ENCODE assay signal across 7 mouse cellular contexts in the genomic region with DNA sequence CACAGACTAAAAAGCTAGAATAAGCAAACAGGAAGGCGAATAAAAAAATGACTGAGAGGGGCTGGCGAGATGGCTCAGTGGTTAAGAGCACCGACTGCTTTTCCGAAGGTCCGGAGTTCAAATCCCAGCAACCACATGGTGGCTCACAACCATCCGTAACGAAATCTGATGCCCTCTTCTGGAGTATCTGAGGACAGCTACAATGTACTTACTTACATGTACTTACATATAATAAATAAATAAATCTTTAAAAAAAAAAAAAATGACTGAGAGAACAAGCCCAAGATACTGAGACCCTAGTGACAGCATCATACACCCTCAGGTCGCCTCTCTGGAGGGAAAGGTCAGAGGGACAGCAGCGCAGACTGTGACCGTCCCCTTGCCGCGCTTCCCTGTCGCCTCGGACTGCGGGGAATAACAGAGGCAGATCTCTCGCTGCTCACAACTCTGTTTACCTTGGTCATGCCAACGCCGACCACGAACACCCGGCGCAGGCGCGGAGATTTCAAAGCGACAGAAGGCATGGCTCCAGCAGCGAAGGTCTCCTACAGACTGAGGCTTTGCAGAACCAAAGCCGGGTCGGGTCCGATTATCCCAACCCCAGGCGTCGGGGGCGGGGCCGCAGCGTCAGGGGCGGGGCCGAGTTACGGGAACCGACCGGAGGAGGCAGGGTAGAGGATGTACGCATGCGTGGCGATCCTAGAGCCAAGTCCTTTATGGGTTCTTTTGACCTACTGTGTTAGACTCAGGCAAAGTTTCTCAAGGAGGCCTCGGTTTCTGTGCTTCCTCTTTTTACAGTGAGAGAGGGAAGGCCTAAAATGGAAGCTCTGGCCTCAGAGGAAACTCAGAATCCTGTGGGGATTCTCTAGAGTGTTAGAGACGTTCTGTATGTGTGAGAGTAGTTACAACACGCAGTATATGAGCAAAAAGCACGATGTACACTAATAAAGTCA. TPM values are rescaled to one million over a fixed set of nuclear protein-coding genes. Genes with fewer than 3 reads are reported as not detected.
DNase-seq lines count a peak whose midpoint lies in the region; ATAC-seq and TF ChIP-seq lines count a peak whose summit lies in the region.

No protein-coding gene starts in this region.

- DNase-seq in adrenal gland, postnatal 14 days: peak; percentile 97
- peak; percentile 94 for DNase-seq in embryonic facial prominence, embryonic 11.5 days (ENCODE audit: low spot score)
- DNase-seq in heart, adult 18-20 months: peak; percentile 96 to 99
- peak; percentile 94 for DNase-seq in kidney, adult 2 months
- peak; percentile 77 to 92 for DNase-seq in spleen, adult 2 months (ENCODE audit: low read depth in 1 of 2, low spot score in 2 of 2)

- no peaks in the 10 kb centered on the region for H3K9me3 ChIP-seq in embryonic facial prominence, embryonic 11.5 days (replicated peaks; ENCODE audit: control insufficient read depth, low read length)
- no peaks in the 10 kb centered on the region for H3K9me3 ChIP-seq in limb, embryonic 12.5 days
- H3K9me3 ChIP-seq in midbrain, embryonic 15.5 days: no peaks in the 10 kb centered on the region

- H3K4me3 ChIP-seq in embryonic facial prominence, embryonic 11.5 days (ENCODE audit: low read depth, low read length): peak overlapping the region; percentile 64
- peak overlapping the region; percentile 56 for H3K4me3 ChIP-seq in kidney, adult 2 months (ENCODE audit: insufficient read depth, low read depth, low read length)
- H3K4me3 ChIP-seq in limb, embryonic 12.5 days (replicated peaks): peak overlapping the region; percentile 56
- H3K4me3 ChIP-seq in midbrain, embryonic 15.5 days: peak overlapping the region; percentile 50
- peak overlapping the region; percentile 64 for H3K4me3 ChIP-seq in spleen, adult 2 months (ENCODE audit: extremely low read depth, insufficient read depth, insufficient read length)

- 11% methylated on average over 43 of the region's 45 CpGs for WGBS in embryonic facial prominence, embryonic 11.5 days
- 25% methylated on average over 45 of the region's 45 CpGs for WGBS in kidney, adult 2 months
- 14% methylated on average over 45 of the region's 45 CpGs for WGBS in limb, embryonic 12.5 days
- WGBS in midbrain, embryonic 15.5 days: 15% methylated on average over 44 of the region's 45 CpGs
- WGBS in spleen, adult 2 months: 10% methylated on average over 45 of the region's 45 CpGs

- peak; percentile 35 for TF ChIP-seq POLR2A in kidney, adult 2 months (IDR thresholded peaks at IDR 0.05; ENCODE audit: low read depth, low read length)
- TF ChIP-seq POLR2A in spleen, adult 2 months (IDR thresholded peaks at IDR 0.05; ENCODE audit: low read depth, low read length): no peak

- H3K36me3 ChIP-seq in embryonic facial prominence, embryonic 11.5 days (replicated peaks; ENCODE audit: control insufficient read depth, insufficient read depth, low read depth, low read length): no peaks in the 10 kb centered on the region
- H3K36me3 ChIP-seq in kidney, adult 2 months (ENCODE audit: control insufficient read depth, insufficient read depth, low read length): no peaks in the 10 kb centered on the region
- H3K36me3 ChIP-seq in limb, embryonic 12.5 days: no peaks in the 10 kb centered on the region
- no peaks in the 10 kb centered on the region for H3K36me3 ChIP-seq in midbrain, embryonic 15.5 days (replicated peaks)
- H3K36me3 ChIP-seq in spleen, adult 2 months (ENCODE audit: control insufficient read depth, insufficient read depth, low read length): no peaks in the 10 kb centered on the region

- TF ChIP-seq CTCF in kidney, adult 2 months (conservative IDR thresholded peaks at IDR 0.05; ENCODE audit: insufficient read depth, insufficient read length, low read depth, low read length): no peak
- TF ChIP-seq CTCF in spleen, adult 2 months (IDR thresholded peaks at IDR 0.05; ENCODE audit: extremely low read depth, insufficient read depth, insufficient read length, insufficient replicate concordance): no peak

- no peaks in the 10 kb centered on the region for H3K27me3 ChIP-seq in embryonic facial prominence, embryonic 11.5 days (ENCODE audit: control insufficient read depth, insufficient read depth, low read length)
- no peaks in the 10 kb centered on the region for H3K27me3 ChIP-seq in kidney, adult 2 months (replicated peaks; ENCODE audit: control insufficient read depth, insufficient read depth, low read length)
- no peaks in the 10 kb centered on the region for H3K27me3 ChIP-seq in limb, embryonic 12.5 days
- no peaks in the 10 kb centered on the region for H3K27me3 ChIP-seq in midbrain, embryonic 15.5 days (replicated peaks)
- H3K27me3 ChIP-seq in spleen, adult 2 months (ENCODE audit: control insufficient read depth, insufficient read depth, low read length): no peaks in the 10 kb centered on the region

- H3K27ac ChIP-seq in embryonic facial prominence, embryonic 11.5 days (replicated peaks; ENCODE audit: low read depth, low read length): no peak overlapping the region
- H3K27ac ChIP-seq in kidney, adult 2 months (ENCODE audit: insufficient read depth, low read depth, low read length): peak overlapping the region; percentile 7; the same call in 1 of the 2 replicates
- peak overlapping the region; percentile 68; the same call in 1 of the 2 replicates for H3K27ac ChIP-seq in limb, embryonic 12.5 days
- peak overlapping the region; percentile 67 for H3K27ac ChIP-seq in midbrain, embryonic 15.5 days
- peak overlapping the region; percentile 48 for H3K27ac ChIP-seq in spleen, adult 2 months (ENCODE audit: insufficient read depth, low read length)

- peak; percentile 89 for ATAC-seq in embryonic facial prominence, embryonic 11.5 days (replicated peaks; ENCODE audit: insufficient number of reproducible peaks, low FRiP score, low TSS enrichment, low read depth)
- peak; percentile 96 for ATAC-seq in limb, embryonic 12.5 days (ENCODE audit: insufficient number of reproducible peaks, insufficient read depth, low FRiP score, low TSS enrichment, low read depth)
- peak; percentile 97 for ATAC-seq in midbrain, embryonic 15.5 days (replicated peaks)

- H3K9ac ChIP-seq in embryonic facial prominence, embryonic 11.5 days (replicated peaks; ENCODE audit: low read length): peak overlapping the region; percentile 72
- H3K9ac ChIP-seq in limb, embryonic 12.5 days (replicated peaks): peak overlapping the region; percentile 50
- peak overlapping the region; percentile 45 for H3K9ac ChIP-seq in midbrain, embryonic 15.5 days

- no peaks in the 10 kb centered on the region for H3K4me1 ChIP-seq in embryonic facial prominence, embryonic 11.5 days (ENCODE audit: control insufficient read depth, insufficient read depth, low read length)
- peaks cover 2% of the 10 kb centered on the region; the same call in 1 of the 2 replicates for H3K4me1 ChIP-seq in kidney, adult 2 months (ENCODE audit: control insufficient read depth, insufficient read depth, low read length)
- H3K4me1 ChIP-seq in limb, embryonic 12.5 days (replicated peaks): no peaks in the 10 kb centered on the region
- H3K4me1 ChIP-seq in midbrain, embryonic 15.5 days: no peaks in the 10 kb centered on the region
- peaks cover 3% of the 10 kb centered on the region; the same call in 1 of the 2 replicates for H3K4me1 ChIP-seq in spleen, adult 2 months (ENCODE audit: control insufficient read depth, insufficient read depth, insufficient read length)

- H3K4me2 ChIP-seq in embryonic facial prominence, embryonic 11.5 days (ENCODE audit: low read depth, low read length): peak overlapping the region; percentile 62
- H3K4me2 ChIP-seq in limb, embryonic 12.5 days: peak overlapping the region; percentile 56
- H3K4me2 ChIP-seq in midbrain, embryonic 15.5 days: peak overlapping the region; percentile 47

RNA-seq across cellular contexts. Expression of a gene that starts 22.0 kb away (rescaled TPM):
- 8.1 and 8.2 TPM in 2 replicates for total RNA-seq in adrenal gland, postnatal 14 days (2021)
- 0.49 and 0.84 TPM in 2 replicates for polyA plus RNA-seq in embryonic facial prominence, embryonic 11.5 days (2014; fragmentation: Nextera tagmentation; extraction: Ambion mirVana)
- total RNA-seq in heart, adult 18-20 months (2021): 10 to 100 TPM; 15.7 to 17.2 TPM
- polyA plus RNA-seq in kidney, adult 2 months (2012; rRNA removed): 29.8 and 30.4 TPM in 2 replicates
- 0.46 and 0.72 TPM in 2 replicates for polyA plus RNA-seq in limb, embryonic 12.5 days (2016; fragmentation: Nextera tagmentation; extraction: Ambion mirVana)
- polyA plus RNA-seq in midbrain, embryonic 15.5 days (2015; fragmentation: Nextera tagmentation; extraction: Ambion mirVana): 0.23 and 0.42 TPM in 2 replicates
- polyA plus RNA-seq in spleen, adult 2 months (2012; rRNA removed): 8.0 and 8.7 TPM in 2 replicates

RNA-seq across cellular contexts. Expression of a gene that starts 26.6 kb away (rescaled TPM):
- total RNA-seq in adrenal gland, postnatal 14 days (2021): 339 and 479 TPM in 2 replicates
- polyA plus RNA-seq in embryonic facial prominence, embryonic 11.5 days (2014; fragmentation: Nextera tagmentation; extraction: Ambion mirVana): 183 and 186 TPM in 2 replicates
- total RNA-seq in heart, adult 18-20 months (2021): 100 to 1,000 TPM; 339 to 391 TPM
- polyA plus RNA-seq in kidney, adult 2 months (2012; rRNA removed): 532 and 670 TPM in 2 replicates
- 136 and 149 TPM in 2 replicates for polyA plus RNA-seq in limb, embryonic 12.5 days (2016; fragmentation: Nextera tagmentation; extraction: Ambion mirVana)
- polyA plus RNA-seq in midbrain, embryonic 15.5 days (2015; fragmentation: Nextera tagmentation; extraction: Ambion mirVana): 189 and 198 TPM in 2 replicates
- 38.6 and 54.0 TPM in 2 replicates for polyA plus RNA-seq in spleen, adult 2 months (2012; rRNA removed)

RNA-seq across cellular contexts. Expression of a gene that starts 47.0 kb away (rescaled TPM):
- 19.3 and 32.0 TPM in 2 replicates for total RNA-seq in adrenal gland, postnatal 14 days (2021)
- polyA plus RNA-seq in embryonic facial prominence, embryonic 11.5 days (2014; fragmentation: Nextera tagmentation; extraction: Ambion mirVana): 24.4 and 25.3 TPM in 2 replicates
- total RNA-seq in heart, adult 18-20 months (2021): 10 to 100 TPM; 34.7 to 35.2 TPM
- polyA plus RNA-seq in kidney, adult 2 months (2012; rRNA removed): 220 and 261 TPM in 2 replicates
- polyA plus RNA-seq in limb, embryonic 12.5 days (2016; fragmentation: Nextera tagmentation; extraction: Ambion mirVana): 40.0 and 41.1 TPM in 2 replicates
- 7.2 and 9.6 TPM in 2 replicates for polyA plus RNA-seq in midbrain, embryonic 15.5 days (2015; fragmentation: Nextera tagmentation; extraction: Ambion mirVana)
- polyA plus RNA-seq in spleen, adult 2 months (2012; rRNA removed): 3.4 and 4.9 TPM in 2 replicates
